Mouse (Mus musculus) spleen, adult 2 months (tissue): ENCODE results near the gene Scp2d1. TPM values are rescaled to one million over a fixed set of nuclear protein-coding genes. Genes with fewer than 3 reads are reported as not detected.
"Not testable (repeated sequence)": the region's sequence is repeated elsewhere in the genome, so short reads cannot be mapped to it uniquely, and the experiment has no call there.

ENCODE experiments used
- DNase-seq, 2 experiments: peaks; one replicate each; pipeline versions ENCODE4 v3.0.0 to v3.0.0-alpha.2; 2012 to 2021; ENCODE audit warnings: low spot score in 2 of 2, low read depth in 1 of 2
- H3K27ac ChIP-seq: fragments of 200-500 bp; 2 replicates; pipeline ENCODE4 v1.5.1; 2012; ENCODE audit warnings: low read length, inconsistent platforms; ENCODE audit not compliant: insufficient read depth
- H3K27me3 ChIP-seq: fragments of 200-500 bp; 2 replicates; pipeline ENCODE4 v1.6.1; 2012; ENCODE audit warnings: mild to moderate bottlenecking, moderate library complexity, low read length, inconsistent platforms; ENCODE audit not compliant: control insufficient read depth, insufficient read depth
- H3K36me3 ChIP-seq: fragments of 200-500 bp; 2 replicates; pipeline ENCODE4 v1.6.1; 2012; ENCODE audit warnings: mild to moderate bottlenecking, low read length, inconsistent platforms; ENCODE audit not compliant: control insufficient read depth, insufficient read depth
- H3K4me1 ChIP-seq: fragments of 200-500 bp; 2 replicates; pipeline ENCODE4 v1.6.1; 2011; ENCODE audit warnings: inconsistent platforms; ENCODE audit not compliant: control insufficient read depth, insufficient read depth, insufficient read length
- H3K4me3 ChIP-seq: fragments of 200-500 bp; 2 replicates; pipeline ENCODE4 v1.5.1; 2011; ENCODE audit warnings: mild to moderate bottlenecking, inconsistent platforms; ENCODE audit not compliant: insufficient read depth, insufficient read length; ENCODE audit errors: extremely low read depth
- CTCF ChIP-seq: fragments of 200-500 bp; IDR thresholded peaks from 2 replicates; pipeline ENCODE4 v1.5.1; 2011; ENCODE audit warnings: mild to moderate bottlenecking, inconsistent platforms; ENCODE audit not compliant: insufficient read depth, insufficient read length, insufficient replicate concordance; ENCODE audit errors: extremely low read depth
- POLR2A ChIP-seq: fragments of 200-500 bp; IDR thresholded peaks from 2 replicates; pipeline ENCODE4 v1.6.1; 2011; ENCODE audit warnings: low read depth, low read length, inconsistent platforms
- WGBS: fragments of 180-500 bp; shearing (Covaris S2); methylation state at CpG from one replicate; pipeline ENCODE4 v1.1.7; 2018; 5-methylcytosine and 5-hydroxymethylcytosine counted together
- polyA plus RNA-seq: library from polyadenylated mRNA; depleted of rRNA; stranded (reverse); fragments of >200 nt; gene quantifications from 2 replicates; pipeline ENCODE4 v1.2.3, GENCODE M21; 2012; rRNA removed

Gene Scp2d1
- not detected in 2 replicates for polyA plus RNA-seq

GRCm38 (mm10) chr2:144823356-144823755 is at the start of gene Scp2d1:
Gene Scp2d1, plus strand, starts transcription at chr2:144823656.
- not testable (repeated sequence) for H3K27ac ChIP-seq, DNase-seq, H3K36me3 ChIP-seq, H3K27me3 ChIP-seq, H3K4me3 ChIP-seq, H3K4me1 ChIP-seq
- WGBS: 85% methylated on average over 6 of the region's 6 CpGs

- Histone ChIP-seq H3K27ac (no peak overlapping the region), H3K4me3 (no peak overlapping the region), H3K4me1 (no peaks in the 10 kb centered on the region), H3K36me3 (no peaks in the 10 kb centered on the region), H3K27me3 (no peaks in the 10 kb centered on the region)
- DNase-seq: no peak
- TF ChIP-seq CTCF: no peak
- no peak for TF ChIP-seq POLR2A
- 84% methylated on average over 8 of the region's 8 CpGs for WGBS
Observed at GRCm38 (mm10) chr2:144774636-144775160, 48.8 kb upstream of the Scp2d1 start.

DNA sequence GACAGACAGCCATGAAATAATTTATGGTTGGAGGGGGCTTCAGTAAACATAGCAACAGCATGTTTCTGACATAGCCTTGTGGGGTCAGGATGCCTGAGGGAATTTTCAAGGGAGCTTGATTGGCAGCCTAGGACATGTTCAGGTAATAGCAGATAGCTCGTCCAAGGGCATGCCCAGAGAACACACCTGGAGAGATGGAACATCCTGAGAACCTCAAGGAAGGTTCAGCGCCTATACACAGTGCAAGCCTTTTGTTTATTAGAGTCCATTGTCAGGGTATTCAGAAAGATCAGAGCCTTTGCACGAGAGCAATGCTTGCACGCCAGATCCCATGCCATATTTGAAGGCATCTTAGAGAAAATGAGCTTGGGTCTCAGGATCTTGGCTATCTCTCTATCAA is 47.8 kb upstream of the Scp2d1 start:
- no peak for TF ChIP-seq CTCF
- TF ChIP-seq POLR2A: no peak
- WGBS: 90% methylated on average over 4 of the region's 4 CpGs
- Histone ChIP-seq H3K27me3 (no peaks in the 10 kb centered on the region), H3K4me3 (no peak overlapping the region), H3K27ac (no peak overlapping the region), H3K36me3 (no peaks in the 10 kb centered on the region), H3K4me1 (no peaks in the 10 kb centered on the region)
- no peak for DNase-seq

DNA sequence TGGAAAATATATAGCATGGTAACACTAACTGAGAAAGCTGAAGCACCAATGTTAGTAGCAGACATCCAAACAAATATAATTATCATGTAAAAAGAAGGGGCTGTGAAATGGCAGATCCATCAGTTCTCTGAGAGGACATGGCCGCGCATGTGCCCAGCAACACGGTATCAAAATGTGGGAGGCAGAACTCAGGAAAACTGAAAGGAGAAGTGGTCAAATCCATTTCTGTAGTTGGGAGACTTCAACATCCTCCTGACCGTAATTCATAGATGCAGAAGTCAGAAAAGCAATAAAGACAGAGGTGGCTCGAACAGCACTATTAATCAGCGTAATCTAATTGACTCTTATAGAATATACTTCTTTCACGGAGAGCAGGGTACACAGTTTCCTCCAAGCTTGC is 44.2 kb upstream of the Scp2d1 start:
- Histone ChIP-seq H3K27me3 (no peaks in the 10 kb centered on the region), H3K4me3 (no peak overlapping the region), H3K36me3 (no peaks in the 10 kb centered on the region), H3K27ac (no peak overlapping the region), H3K4me1 (no peaks in the 10 kb centered on the region)
- TF ChIP-seq CTCF: no peak
- no peak for TF ChIP-seq POLR2A
- 38% methylated on average over 7 of the region's 7 CpGs for WGBS
- DNase-seq: no peak

- 88% methylated on average over 5 of the region's 5 CpGs for WGBS
- H3K27me3 ChIP-seq: no peaks in the 10 kb centered on the region
- TF ChIP-seq POLR2A: no peak
- TF ChIP-seq CTCF: no peak
- no peaks in the 10 kb centered on the region for H3K4me1 ChIP-seq
- no peak for DNase-seq
- H3K4me3 ChIP-seq: no peak overlapping the region
- H3K36me3 ChIP-seq: no peaks in the 10 kb centered on the region
- no peak overlapping the region for H3K27ac ChIP-seq
Observed at GRCm38 (mm10) chr2:144780731-144781130, 42.7 kb upstream of the Scp2d1 start.

DNA sequence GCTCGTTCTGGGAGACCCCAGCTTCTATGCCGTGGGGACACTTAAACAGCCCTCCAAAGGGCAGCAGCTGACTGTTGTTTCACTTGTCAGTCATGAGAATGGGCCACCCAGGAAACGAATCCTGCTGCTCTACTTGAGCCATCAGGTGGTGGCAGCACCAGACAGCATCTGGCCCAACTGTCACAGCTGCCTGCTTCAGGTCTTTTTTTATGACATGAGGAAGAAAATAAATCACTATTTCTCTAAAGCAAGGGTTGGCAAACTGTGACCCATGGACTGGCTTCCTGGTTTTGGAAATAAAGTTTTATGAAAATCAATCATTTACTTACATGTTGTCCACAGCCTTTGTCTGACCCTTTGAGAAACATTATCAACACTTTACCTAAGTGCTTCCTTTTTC is 41.6 kb upstream of the Scp2d1 start:
- no peaks in the 10 kb centered on the region for H3K27me3 ChIP-seq
- no peak overlapping the region for H3K27ac ChIP-seq
- H3K36me3 ChIP-seq: no peaks in the 10 kb centered on the region
- 57% methylated on average over 3 of the region's 3 CpGs for WGBS
- no peak overlapping the region for H3K4me3 ChIP-seq
- H3K4me1 ChIP-seq: no peaks in the 10 kb centered on the region
- DNase-seq: no peak
- no peak for TF ChIP-seq CTCF
- no peak for TF ChIP-seq POLR2A

GRCm38 (mm10) chr2:144782481-144782880 is 41.0 kb upstream of the Scp2d1 start:
- no peaks in the 10 kb centered on the region for H3K27me3 ChIP-seq
- DNase-seq: no peak
- H3K27ac ChIP-seq: no peak overlapping the region
- TF ChIP-seq CTCF (no peak), POLR2A (no peak)
- H3K36me3 ChIP-seq: no peaks in the 10 kb centered on the region
- H3K4me3 ChIP-seq: no peak overlapping the region
- WGBS: 82% methylated on average over 4 of the region's 4 CpGs
- no peaks in the 10 kb centered on the region for H3K4me1 ChIP-seq
